Mouse (Mus musculus): ENCODE measurements around the gene Phex. TPM values are rescaled to one million over a fixed set of nuclear protein-coding genes. Genes with fewer than 3 reads are reported as not detected.

Gene Phex
- polyA plus RNA-seq, 1 experiment from 2014 or later = 0.07 TPM

GRCm38 (mm10) chrX:157276581-157276980 is 138.5 kb downstream of the Phex start:
- H3K4me1 ChIP-seq (ENCODE audit: control insufficient read depth, insufficient read depth, low read length) = no peaks in the 10 kb centered on the region
- H3K36me3 ChIP-seq (ENCODE audit: control insufficient read depth, insufficient read depth, low read length) = no peaks in the 10 kb centered on the region
- H3K27me3 ChIP-seq (replicated peaks; ENCODE audit: control insufficient read depth, insufficient read depth, low read length) = no peaks in the 10 kb centered on the region
- 50% methylated on average over 1 of the region's 1 CpGs for WGBS
- no peaks in the 10 kb centered on the region for H3K9me3 ChIP-seq (ENCODE audit: control insufficient read depth, low read length)
- no peak overlapping the region for H3K4me2 ChIP-seq (ENCODE audit: low read depth, low read length)
- H3K4me3 ChIP-seq (ENCODE audit: low read length) = no peak overlapping the region
- ATAC-seq = no peak
- H3K9ac ChIP-seq (ENCODE audit: low read depth, low read length) = no peak overlapping the region
- H3K27ac ChIP-seq (ENCODE audit: low read length) = no peak overlapping the region

GRCm38 (mm10) chrX:157273291-157273690 is 141.8 kb downstream of the Phex start:
- Histone ChIP-seq H3K4me3 (ENCODE audit: low read length) (no peak overlapping the region), H3K4me1 (ENCODE audit: control insufficient read depth, insufficient read depth, low read length) (no peaks in the 10 kb centered on the region), H3K27me3 (replicated peaks; ENCODE audit: control insufficient read depth, insufficient read depth, low read length) (no peaks in the 10 kb centered on the region), H3K9ac (ENCODE audit: low read depth, low read length) (no peak overlapping the region), H3K4me2 (ENCODE audit: low read depth, low read length) (no peak overlapping the region), H3K36me3 (ENCODE audit: control insufficient read depth, insufficient read depth, low read length) (no peaks in the 10 kb centered on the region), H3K27ac (ENCODE audit: low read length) (no peak overlapping the region), H3K9me3 (ENCODE audit: control insufficient read depth, low read length) (no peaks in the 10 kb centered on the region)
- ATAC-seq = no peak
- WGBS = 74% methylated on average over 3 of the region's 3 CpGs

GRCm38 (mm10) chrX:157271609-157272008 is 143.5 kb downstream of the Phex start:
- no peaks in the 10 kb centered on the region for H3K36me3 ChIP-seq (ENCODE audit: control insufficient read depth, insufficient read depth, low read length)
- 77% methylated on average over 3 of the region's 3 CpGs for WGBS
- H3K4me2 ChIP-seq (ENCODE audit: low read depth, low read length) = no peak overlapping the region
- no peak overlapping the region for H3K4me3 ChIP-seq (ENCODE audit: low read length)
- no peak overlapping the region for H3K9ac ChIP-seq (ENCODE audit: low read depth, low read length)
- no peaks in the 10 kb centered on the region for H3K27me3 ChIP-seq (replicated peaks; ENCODE audit: control insufficient read depth, insufficient read depth, low read length)
- ATAC-seq = no peak
- H3K9me3 ChIP-seq (ENCODE audit: control insufficient read depth, low read length) = no peaks in the 10 kb centered on the region
- no peaks in the 10 kb centered on the region for H3K4me1 ChIP-seq (ENCODE audit: control insufficient read depth, insufficient read depth, low read length)
- no peak overlapping the region for H3K27ac ChIP-seq (ENCODE audit: low read length)

GRCm38 (mm10) chrX:157269726-157270305 is 145.3 kb downstream of the Phex start:
- no peaks in the 10 kb centered on the region for H3K36me3 ChIP-seq (ENCODE audit: control insufficient read depth, insufficient read depth, low read length)
- no peak overlapping the region for H3K4me2 ChIP-seq (ENCODE audit: low read depth, low read length)
- no peaks in the 10 kb centered on the region for H3K27me3 ChIP-seq (replicated peaks; ENCODE audit: control insufficient read depth, insufficient read depth, low read length)
- H3K4me1 ChIP-seq (ENCODE audit: control insufficient read depth, insufficient read depth, low read length) = no peaks in the 10 kb centered on the region
- H3K9me3 ChIP-seq (ENCODE audit: control insufficient read depth, low read length) = no peaks in the 10 kb centered on the region
- ATAC-seq = no peak
- H3K27ac ChIP-seq (ENCODE audit: low read length) = no peak overlapping the region
- H3K4me3 ChIP-seq (ENCODE audit: low read length) = no peak overlapping the region
- 53% methylated on average over 5 of the region's 5 CpGs for WGBS
- H3K9ac ChIP-seq (ENCODE audit: low read depth, low read length) = no peak overlapping the region

- WGBS = 71% methylated on average over 1 of the region's 1 CpGs
- no peaks in the 10 kb centered on the region for H3K9me3 ChIP-seq (ENCODE audit: control insufficient read depth, low read length)
- H3K4me3 ChIP-seq (ENCODE audit: low read length) = no peak overlapping the region
These were observed 147.0 kb downstream of the Phex start for GRCm38 (mm10) chrX:157268141-157268540.

GRCm38 (mm10) chrX:157202736-157203135 is 212.4 kb downstream of the Phex start:
- Histone ChIP-seq H3K4me3 (ENCODE audit: low read length) (no peak overlapping the region), H3K36me3 (ENCODE audit: control insufficient read depth, insufficient read depth, low read length) (no peaks in the 10 kb centered on the region), H3K4me1 (ENCODE audit: control insufficient read depth, insufficient read depth, low read length) (no peaks in the 10 kb centered on the region), H3K4me2 (ENCODE audit: low read depth, low read length) (no peak overlapping the region), H3K9me3 (ENCODE audit: control insufficient read depth, low read length) (no peaks in the 10 kb centered on the region), H3K9ac (ENCODE audit: low read depth, low read length) (no peak overlapping the region), H3K27me3 (replicated peaks; ENCODE audit: control insufficient read depth, insufficient read depth, low read length) (no peaks in the 10 kb centered on the region), H3K27ac (ENCODE audit: low read length) (no peak overlapping the region)
- WGBS = 93% methylated on average over 1 of the region's 1 CpGs
- ATAC-seq = no peak

More at GRCm38 (mm10) chrX:157268141-157268540, 147.0 kb downstream of the Phex start:
- no peak overlapping the region for H3K9ac ChIP-seq (ENCODE audit: low read depth, low read length)
- no peaks in the 10 kb centered on the region for H3K36me3 ChIP-seq (ENCODE audit: control insufficient read depth, insufficient read depth, low read length)
- H3K4me2 ChIP-seq (ENCODE audit: low read depth, low read length) = no peak overlapping the region
- no peaks in the 10 kb centered on the region for H3K4me1 ChIP-seq (ENCODE audit: control insufficient read depth, insufficient read depth, low read length)
- H3K27ac ChIP-seq (ENCODE audit: low read length) = no peak overlapping the region
- no peaks in the 10 kb centered on the region for H3K27me3 ChIP-seq (replicated peaks; ENCODE audit: control insufficient read depth, insufficient read depth, low read length)
- no peak for ATAC-seq

GRCm38 (mm10) chrX:157184167-157184566 is 230.9 kb downstream of the Phex start:
- H3K9me3 ChIP-seq (ENCODE audit: control insufficient read depth, low read length) = no peaks in the 10 kb centered on the region
- 83% methylated on average over 4 of the region's 4 CpGs for WGBS
- H3K9ac ChIP-seq (ENCODE audit: low read depth, low read length) = no peak overlapping the region
- H3K27ac ChIP-seq (ENCODE audit: low read length) = no peak overlapping the region
- no peaks in the 10 kb centered on the region for H3K4me1 ChIP-seq (ENCODE audit: control insufficient read depth, insufficient read depth, low read length)
- H3K4me3 ChIP-seq (ENCODE audit: low read length) = no peak overlapping the region
- no peak for ATAC-seq
- H3K36me3 ChIP-seq (ENCODE audit: control insufficient read depth, insufficient read depth, low read length) = no peaks in the 10 kb centered on the region
- H3K27me3 ChIP-seq (replicated peaks; ENCODE audit: control insufficient read depth, insufficient read depth, low read length) = no peaks in the 10 kb centered on the region
- H3K4me2 ChIP-seq (ENCODE audit: low read depth, low read length) = no peak overlapping the region

- Histone ChIP-seq H3K27me3 (replicated peaks; ENCODE audit: control insufficient read depth, insufficient read depth, low read length) (no peaks in the 10 kb centered on the region), H3K4me1 (ENCODE audit: control insufficient read depth, insufficient read depth, low read length) (no peaks in the 10 kb centered on the region), H3K9me3 (ENCODE audit: control insufficient read depth, low read length) (no peaks in the 10 kb centered on the region), H3K36me3 (ENCODE audit: control insufficient read depth, insufficient read depth, low read length) (no peaks in the 10 kb centered on the region), H3K9ac (ENCODE audit: low read depth, low read length) (no peak overlapping the region), H3K4me2 (ENCODE audit: low read depth, low read length) (no peak overlapping the region), H3K27ac (ENCODE audit: low read length) (no peak overlapping the region), H3K4me3 (ENCODE audit: low read length) (no peak overlapping the region)
- no peak for ATAC-seq
- WGBS = 90% methylated on average over 1 of the region's 1 CpGs
These were observed 234.3 kb downstream of the Phex start for GRCm38 (mm10) chrX:157180845-157181244.

GRCm38 (mm10) chrX:157164142-157164541 is 251.0 kb downstream of the Phex start:
- Histone ChIP-seq H3K4me2 (ENCODE audit: low read depth, low read length) (no peak overlapping the region), H3K4me1 (ENCODE audit: control insufficient read depth, insufficient read depth, low read length) (no peaks in the 10 kb centered on the region), H3K27me3 (replicated peaks; ENCODE audit: control insufficient read depth, insufficient read depth, low read length) (no peaks in the 10 kb centered on the region), H3K27ac (ENCODE audit: low read length) (no peak overlapping the region), H3K9me3 (ENCODE audit: control insufficient read depth, low read length) (no peaks in the 10 kb centered on the region), H3K9ac (ENCODE audit: low read depth, low read length) (no peak overlapping the region), H3K4me3 (ENCODE audit: low read length) (no peak overlapping the region), H3K36me3 (ENCODE audit: control insufficient read depth, insufficient read depth, low read length) (no peaks in the 10 kb centered on the region)
- ATAC-seq = no peak
- WGBS = 54% methylated on average over 3 of the region's 3 CpGs

- no peaks in the 10 kb centered on the region for H3K4me1 ChIP-seq (ENCODE audit: control insufficient read depth, insufficient read depth, low read length)
- no peak for ATAC-seq
- no peaks in the 10 kb centered on the region for H3K27me3 ChIP-seq (replicated peaks; ENCODE audit: control insufficient read depth, insufficient read depth, low read length)
- H3K4me2 ChIP-seq (ENCODE audit: low read depth, low read length) = no peak overlapping the region
- H3K9ac ChIP-seq (ENCODE audit: low read depth, low read length) = no peak overlapping the region
- no peak overlapping the region for H3K4me3 ChIP-seq (ENCODE audit: low read length)
- no peaks in the 10 kb centered on the region for H3K9me3 ChIP-seq (ENCODE audit: control insufficient read depth, low read length)
- 44% methylated on average over 2 of the region's 2 CpGs for WGBS
- no peak overlapping the region for H3K27ac ChIP-seq (ENCODE audit: low read length)
- H3K36me3 ChIP-seq (ENCODE audit: control insufficient read depth, insufficient read depth, low read length) = no peaks in the 10 kb centered on the region
These were observed 251.7 kb downstream of the Phex start for GRCm38 (mm10) chrX:157163394-157163793.

Data from intestine, embryonic 16.5 days (tissue).